Mouse (Mus musculus): ENCODE measurements around the gene Dhdh. TPM values are rescaled to one million over a fixed set of nuclear protein-coding genes. Genes with fewer than 3 reads are reported as not detected.
"Not testable (repeated sequence)": the region's sequence is repeated elsewhere in the genome, so short reads cannot be mapped to it uniquely, and the experiment has no call there.

The Dhdh gene
- total RNA-seq, 2 experiments from 2014 or later, result 14.2 to 18.3 TPM

- ATAC-seq (ENCODE audit: poor library complexity, severe bottlenecking), result no peak
These were observed 25.8 kb upstream of the Dhdh start for GRCm38 (mm10) chr7:45514411-45514810.

DNA sequence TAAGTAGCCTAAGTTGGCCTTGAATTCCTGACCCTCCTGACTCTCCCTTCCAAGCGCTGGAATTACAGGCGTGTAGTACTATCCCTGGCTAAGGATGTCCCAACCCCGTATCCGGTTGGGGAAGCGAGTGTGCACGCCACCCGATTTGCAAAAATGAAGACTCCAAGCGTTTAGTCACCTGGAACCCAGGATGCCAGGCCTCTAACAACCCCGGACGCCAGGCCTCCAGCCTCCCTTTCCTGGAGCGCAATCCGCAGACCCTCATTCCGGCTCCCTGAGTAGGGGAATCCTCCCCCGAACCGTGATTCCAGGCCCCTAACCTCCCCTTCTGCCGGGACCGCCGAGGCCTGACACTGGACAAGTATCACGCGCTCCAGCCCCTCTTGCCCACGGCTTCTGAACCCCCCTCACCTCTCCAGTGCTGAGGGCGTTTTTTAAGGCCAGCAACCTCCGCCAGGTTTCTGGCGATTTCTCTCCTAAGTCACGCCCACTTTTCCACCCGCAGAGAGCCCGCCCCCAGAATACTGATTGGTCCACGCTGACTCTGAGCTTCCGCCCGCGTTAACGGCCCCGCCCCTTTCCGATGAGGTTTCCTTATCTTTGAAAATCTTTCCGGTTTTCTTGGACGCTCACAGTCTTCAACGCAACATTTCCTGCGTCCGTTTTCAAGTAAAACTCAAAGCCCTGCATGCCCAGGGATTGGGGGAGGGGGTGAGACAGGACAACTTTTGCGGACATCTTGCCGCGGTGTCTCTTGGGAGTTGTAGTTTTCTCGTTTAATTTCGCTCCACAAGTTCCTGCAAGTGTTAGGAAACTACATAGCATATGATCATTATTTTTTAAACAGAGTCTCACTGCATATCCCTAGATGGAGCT, 21.5 kb upstream of the Dhdh start, which contains the start of gene Nucb1:
TSS of gene Nucb1 (minus strand) at position 495 of the 876 bp plus-strand sequence.
- ATAC-seq (ENCODE audit: poor library complexity, severe bottlenecking), result peak; percentile 95

DNA sequence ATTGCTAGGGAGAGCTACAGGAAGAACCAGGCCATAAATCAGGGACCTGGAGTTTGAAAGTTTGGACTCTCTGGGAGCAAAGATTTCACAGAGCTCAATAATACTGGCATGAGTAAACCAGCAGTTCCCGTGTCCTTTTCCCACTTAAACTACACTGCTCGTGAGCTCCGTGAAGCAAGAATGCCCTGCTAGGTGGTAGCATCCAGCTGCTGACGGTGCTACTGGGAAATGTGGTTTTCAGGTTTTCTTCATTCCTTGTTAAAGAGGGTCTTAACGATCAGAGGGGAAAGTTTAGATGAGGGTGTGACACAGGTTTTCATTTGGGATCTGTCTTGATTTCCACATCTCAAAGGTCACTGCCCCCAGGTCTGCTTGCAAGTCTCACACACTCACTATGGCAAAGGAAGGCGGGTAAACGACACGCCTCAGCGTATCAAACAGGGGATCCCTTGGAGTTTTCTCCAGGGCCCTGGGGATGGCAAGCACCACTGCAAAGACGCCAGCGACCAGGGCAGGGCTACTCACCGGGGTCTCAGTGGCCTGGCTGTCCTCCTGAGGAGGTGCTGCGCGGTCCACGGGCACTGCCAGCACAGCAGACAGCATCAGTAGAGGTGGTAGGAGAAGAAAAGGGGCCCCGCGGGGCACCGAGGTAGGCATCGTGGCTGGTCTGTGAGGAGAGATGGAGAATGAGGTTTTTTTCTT, 20.7 kb upstream of the Dhdh start:
- 0 out of 2 replicates have a peak, but pooled peaks have one; percentile 4 for ATAC-seq (ENCODE audit: poor library complexity, severe bottlenecking)

GRCm38 (mm10) chr7:45508561-45508960, 20.0 kb upstream of the Dhdh start:
- peak; percentile 20; the same call in 1 of the 2 replicates for ATAC-seq (ENCODE audit: poor library complexity, severe bottlenecking)

DNA sequence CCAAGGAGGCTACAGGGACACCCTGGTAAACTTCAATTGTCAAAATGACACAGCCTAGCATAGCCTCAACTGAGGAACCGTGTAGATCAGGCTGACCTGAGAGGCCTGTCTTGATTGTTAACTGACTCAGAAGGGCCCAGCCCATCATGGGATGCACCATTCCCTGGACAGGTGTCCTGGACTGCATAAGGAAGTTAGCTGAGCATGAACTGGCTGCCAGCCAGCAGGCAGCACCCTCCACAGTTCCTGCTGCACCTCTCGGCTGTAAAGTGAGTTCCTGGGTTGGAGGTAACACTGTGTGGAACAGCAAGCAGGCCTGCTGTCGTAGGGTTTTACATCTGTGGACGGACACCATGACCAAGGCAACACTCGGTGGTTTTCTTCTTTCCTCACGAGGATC, 19.0 kb upstream of the Dhdh start:
- ATAC-seq (ENCODE audit: poor library complexity, severe bottlenecking), result no peak

- ATAC-seq (ENCODE audit: poor library complexity, severe bottlenecking), result no peak
These were observed 9.8 kb upstream of the Dhdh start for GRCm38 (mm10) chr7:45498427-45498826.

DNA sequence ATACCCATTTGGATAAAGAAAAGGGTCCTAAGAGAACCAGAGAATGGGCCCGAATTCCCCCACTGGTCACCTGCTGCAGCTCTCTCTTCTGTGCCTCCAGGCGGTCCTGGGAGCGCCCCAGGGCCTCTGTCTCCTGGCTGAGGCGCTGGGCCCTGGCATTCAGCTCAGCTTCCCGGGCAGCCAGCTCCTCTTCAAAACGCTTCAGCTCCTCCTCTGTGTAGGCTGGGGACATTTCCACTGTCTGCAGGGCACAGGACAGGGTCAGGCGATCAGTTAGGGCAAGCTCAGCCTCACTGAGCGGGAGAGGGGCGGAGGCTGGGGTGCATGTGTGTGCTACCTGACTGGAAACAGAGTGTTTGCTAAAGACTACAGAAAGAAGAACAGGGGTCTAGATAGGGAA, 5.9 kb upstream of the Dhdh start:
- no peak for ATAC-seq (ENCODE audit: poor library complexity, severe bottlenecking)

- ATAC-seq (ENCODE audit: poor library complexity, severe bottlenecking), result no peak
These were observed 4.3 kb upstream of the Dhdh start for GRCm38 (mm10) chr7:45492951-45493350.

DNA sequence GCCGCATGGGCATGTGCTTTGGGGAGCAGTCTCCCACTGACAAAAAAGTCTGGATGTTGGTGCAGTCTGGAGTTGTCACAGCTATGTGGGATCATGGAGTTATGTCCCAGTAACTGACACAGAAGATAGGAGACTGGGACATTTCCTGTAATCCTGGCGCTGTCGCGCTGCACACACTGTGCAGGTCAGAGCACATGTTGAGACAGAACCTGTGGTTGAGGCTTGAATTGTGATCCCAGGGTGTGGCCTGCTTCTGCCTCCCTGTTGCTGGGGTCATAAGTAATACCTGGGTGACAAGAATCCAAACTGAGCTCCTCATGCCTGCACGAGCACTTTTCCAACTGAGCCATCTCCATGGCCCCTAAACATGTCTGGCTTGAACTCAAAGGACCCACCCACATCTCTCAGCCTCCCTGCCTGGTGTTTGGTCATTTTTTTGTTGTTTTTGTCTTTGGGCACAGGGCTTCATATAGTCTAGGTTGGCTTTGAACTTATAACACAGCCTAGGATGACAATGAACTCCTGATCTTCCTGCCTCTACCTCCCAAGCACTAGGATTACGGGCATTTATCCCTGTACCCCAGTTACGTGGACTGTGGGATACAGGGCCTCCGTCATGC, 3.7 kb upstream of the Dhdh start:
- ATAC-seq (ENCODE audit: poor library complexity, severe bottlenecking), result no peak

DNA sequence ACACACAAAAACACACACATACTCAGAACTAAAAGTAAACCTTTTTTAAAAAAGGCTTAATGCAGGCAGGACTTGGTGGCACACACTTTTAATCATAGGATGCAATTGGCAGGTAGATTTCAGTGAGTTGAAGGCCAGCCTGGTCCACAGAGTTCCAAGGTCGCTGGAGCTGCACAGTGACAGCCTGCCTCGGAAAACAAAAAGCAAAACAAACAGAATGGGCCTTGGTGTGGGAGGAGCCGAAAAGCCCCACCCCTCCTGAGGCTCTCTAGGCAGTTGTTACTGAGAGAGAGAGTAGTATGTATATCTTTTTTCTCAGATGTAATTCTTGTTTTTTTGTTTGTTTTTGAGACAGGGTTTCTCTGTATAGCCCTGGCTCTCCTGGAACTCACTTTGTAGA, 2.7 kb upstream of the Dhdh start:
- ATAC-seq (ENCODE audit: poor library complexity, severe bottlenecking), result no peak

- ATAC-seq (ENCODE audit: poor library complexity, severe bottlenecking), result no peak
These were observed 2.2 kb upstream of the Dhdh start for GRCm38 (mm10) chr7:45490822-45491221.

- ATAC-seq (ENCODE audit: poor library complexity, severe bottlenecking), result no peak
These were observed 973 bp upstream of the Dhdh start for GRCm38 (mm10) chr7:45489578-45489977.

GRCm38 (mm10) chr7:45487861-45488292, 728 bp downstream of the Dhdh start:
- no peak for ATAC-seq (ENCODE audit: poor library complexity, severe bottlenecking)

GRCm38 (mm10) chr7:45486761-45487415, 1.7 kb downstream of the Dhdh start, which contains the start of gene Gm45808:
Gene Gm45808, minus strand, starts transcription at chr7:45486811.
- no peak for ATAC-seq (ENCODE audit: poor library complexity, severe bottlenecking)

DNA sequence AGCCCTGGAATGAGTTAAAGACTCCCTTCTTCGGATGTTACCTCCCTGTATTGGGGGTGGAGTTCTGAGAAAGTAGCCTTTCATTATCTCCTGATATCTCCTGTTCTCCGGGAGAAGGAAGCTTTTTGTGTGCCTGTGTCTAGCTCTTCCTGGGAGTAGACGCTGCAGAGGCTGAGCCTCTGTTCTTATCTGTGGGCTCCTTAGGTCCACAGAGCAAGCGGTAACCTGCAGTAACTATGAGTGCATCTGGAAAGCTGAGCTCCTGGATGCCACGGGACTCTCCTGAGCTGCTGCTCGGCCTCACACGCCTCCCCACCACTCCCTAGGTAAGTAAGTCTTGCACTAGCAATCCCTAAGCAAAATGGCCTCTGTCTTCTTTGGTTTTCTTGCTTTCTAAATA, 2.4 kb downstream of the Dhdh start:
- ATAC-seq (ENCODE audit: poor library complexity, severe bottlenecking), result no peak

- not testable (repeated sequence) for ATAC-seq (ENCODE audit: poor library complexity, severe bottlenecking)
These were observed 3.6 kb downstream of the Dhdh start for GRCm38 (mm10) chr7:45484985-45485384.

GRCm38 (mm10) chr7:45482166-45482565, 6.4 kb downstream of the Dhdh start:
- ATAC-seq (ENCODE audit: poor library complexity, severe bottlenecking), result no peak

GRCm38 (mm10) chr7:45481374-45481927, 7.2 kb downstream of the Dhdh start, which contains the start of gene Tulp2:
Gene Tulp2, plus strand, starts transcription at chr7:45481877.
- ATAC-seq (ENCODE audit: poor library complexity, severe bottlenecking), result peak; percentile 87

DNA sequence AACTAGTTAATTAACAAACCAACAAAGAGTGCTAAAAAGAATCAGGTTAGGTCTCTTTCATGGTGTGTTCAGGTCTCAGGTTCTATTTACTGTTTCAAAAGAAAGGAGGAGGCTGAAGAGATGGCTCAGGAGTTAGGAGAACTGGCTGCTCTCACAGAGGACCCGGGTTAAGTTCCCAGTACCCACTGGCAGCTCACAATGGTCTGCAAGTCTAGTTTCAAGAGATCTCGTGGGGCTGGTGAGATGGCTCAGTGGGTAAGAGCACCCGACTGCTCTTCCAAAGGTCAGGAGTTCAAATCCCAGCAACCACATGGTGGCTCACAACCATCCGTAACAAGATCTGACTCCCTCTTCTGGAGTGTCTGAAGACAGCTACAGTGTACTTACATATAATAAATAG, 8.3 kb downstream of the Dhdh start:
- not testable (repeated sequence) for ATAC-seq (ENCODE audit: poor library complexity, severe bottlenecking)

DNA sequence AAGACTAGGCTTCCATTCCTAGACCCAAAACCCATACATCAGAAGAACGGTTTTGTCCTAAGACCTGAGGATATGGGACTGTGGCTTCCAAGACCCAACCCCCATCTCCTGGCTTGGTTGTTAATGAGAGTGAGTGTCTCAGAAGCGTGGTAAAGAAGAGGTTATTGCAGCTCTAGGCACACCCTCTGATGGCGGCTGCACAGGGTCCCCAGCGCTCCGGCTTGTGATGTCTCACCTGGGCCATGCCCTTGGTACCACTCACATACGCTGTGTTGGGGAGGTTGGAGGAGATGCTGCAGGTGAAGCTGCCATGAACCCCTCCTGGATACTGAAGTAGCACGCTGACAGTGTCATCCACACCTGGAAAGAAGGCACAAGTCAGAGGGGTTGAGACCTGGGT, 9.8 kb downstream of the Dhdh start:
- no peak for ATAC-seq (ENCODE audit: poor library complexity, severe bottlenecking)
